Mouse (Mus musculus) adrenal gland (tissue): ENCODE data around the gene Pank3.
"Not testable (repeated sequence)": the region's sequence is repeated elsewhere in the genome, so short reads cannot be mapped to it uniquely, and the experiment has no call there.

Experiments used
- intact Hi-C: fragments of 180-260 bp; cut with DNase I; formaldehyde crosslinking; loops from one replicate; pipeline ENCODE4 v1.15.1; 2025

Gene Pank3

GRCm38 (mm10) chr11:35775606-35776005 is 6.3 kb downstream of the Pank3 start:
- intact Hi-C loops: no loop called here

DNA sequence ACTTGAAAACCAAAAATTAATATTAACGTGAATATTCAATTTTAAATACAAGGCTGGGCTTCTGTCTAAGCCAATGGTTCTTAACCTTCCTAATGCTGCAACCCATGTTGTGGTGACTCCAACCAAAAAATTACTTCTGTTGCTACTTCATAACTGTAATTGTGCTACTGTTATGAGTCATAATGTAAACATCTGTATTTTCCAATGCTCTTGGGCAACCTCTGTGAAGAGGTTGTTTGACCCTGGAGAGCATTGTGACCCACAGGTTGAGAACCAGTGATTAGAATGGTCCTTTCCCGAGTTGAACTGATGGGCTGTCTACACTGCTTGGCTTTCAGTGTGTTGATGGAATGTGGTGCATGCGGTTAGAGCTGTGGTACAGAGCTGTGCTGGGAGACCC is 7.2 kb downstream of the Pank3 start:
- intact Hi-C loops: no loop called here

DNA sequence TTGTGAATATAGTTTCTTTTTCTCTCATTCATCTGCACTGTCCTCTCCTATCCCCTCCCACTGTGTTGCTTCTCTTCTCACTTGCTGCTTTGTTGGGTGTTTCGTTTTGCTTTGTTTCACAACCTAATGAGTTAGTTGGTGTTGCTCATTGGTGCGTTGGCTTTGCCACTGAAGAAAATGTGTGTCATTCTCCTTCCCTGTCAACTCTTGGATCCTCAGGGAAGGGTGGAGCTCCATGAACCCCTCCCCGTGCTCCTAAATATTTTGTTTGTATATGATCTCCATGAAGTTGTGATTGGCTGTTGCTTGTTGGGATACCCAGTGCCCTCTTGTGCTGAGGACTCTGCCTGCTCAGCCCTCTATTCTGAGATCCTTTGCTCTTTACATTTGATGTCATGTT is 11.1 kb downstream of the Pank3 start:
- intact Hi-C loops: loop anchor here (5.0 kb wide), 1 partner anchor 47 kb away; no protein-coding TSS in a partner anchor

GRCm38 (mm10) chr11:35782444-35782843 is 13.2 kb downstream of the Pank3 start:
- intact Hi-C loops: loop anchor here (5.0 kb wide), 1 partner anchor 45 kb away; no protein-coding TSS in a partner anchor

DNA sequence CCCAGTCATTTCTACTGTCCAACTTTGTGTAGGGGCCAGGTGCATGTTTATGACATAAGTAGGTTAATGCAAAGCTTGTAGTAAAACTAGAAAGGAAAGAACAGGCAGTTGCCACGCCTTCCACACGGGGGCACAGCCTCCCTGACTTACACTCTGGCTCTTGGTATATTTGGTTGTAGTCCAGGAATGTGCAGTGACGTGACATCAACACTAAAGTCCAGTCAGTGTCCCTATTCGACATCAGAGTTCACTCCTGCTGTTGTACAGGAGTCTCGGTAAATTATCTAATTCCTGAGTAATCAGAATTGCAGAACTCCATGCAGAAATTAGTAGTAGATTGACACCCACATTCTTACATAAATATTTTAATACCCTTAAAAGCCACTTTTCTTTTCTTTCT is 13.8 kb downstream of the Pank3 start:
- intact Hi-C loops: loop anchor here (5.0 kb wide), 1 partner anchor 44 kb away; no protein-coding TSS in a partner anchor

GRCm38 (mm10) chr11:35784002-35784401 is 14.7 kb downstream of the Pank3 start:
- intact Hi-C loops: loop anchor here (5.0 kb wide), 1 partner anchor 43 kb away; no protein-coding TSS in a partner anchor

DNA sequence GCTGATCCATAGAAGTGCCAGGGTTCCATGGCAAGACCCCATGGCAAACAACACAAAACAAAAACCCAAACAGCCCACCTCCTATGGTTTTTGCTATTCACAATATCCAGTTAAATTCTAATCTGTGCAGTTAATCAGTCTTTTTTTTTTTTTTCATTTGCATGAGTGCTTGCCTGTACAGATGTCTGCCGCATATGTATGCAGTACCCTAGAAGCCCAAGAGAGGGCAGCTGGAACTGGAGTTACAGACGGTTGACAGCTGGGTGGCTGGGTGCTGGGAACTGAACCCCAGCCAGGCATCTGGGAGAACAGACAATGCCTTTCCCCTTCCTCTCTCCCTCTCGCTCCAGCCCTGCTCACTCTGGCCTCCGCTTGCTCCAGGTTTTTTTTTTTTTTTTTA is 15.3 kb downstream of the Pank3 start:
- intact Hi-C loops: loop anchor here (5.0 kb wide), 1 partner anchor 43 kb away; no protein-coding TSS in a partner anchor

DNA sequence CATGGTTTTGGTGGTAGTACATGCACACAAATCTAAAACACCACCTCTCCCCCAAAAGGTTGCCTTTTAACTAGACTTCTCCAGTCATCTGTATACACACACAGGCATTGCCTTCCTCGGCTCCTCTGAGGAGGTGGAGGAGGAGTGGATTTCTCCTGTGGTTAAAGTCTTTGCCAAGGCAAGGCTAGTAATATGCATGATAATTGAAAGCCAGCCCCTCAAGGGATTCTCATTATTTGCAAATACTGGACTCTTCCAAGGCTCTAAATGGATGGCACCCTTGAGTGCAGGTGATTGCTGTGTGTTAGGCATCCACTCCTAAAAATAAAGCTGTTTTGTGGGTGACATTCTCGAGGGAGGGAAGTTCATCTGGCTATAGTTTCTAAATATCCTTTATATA is 19.2 kb downstream of the Pank3 start:
- intact Hi-C loops: no loop called here

DNA sequence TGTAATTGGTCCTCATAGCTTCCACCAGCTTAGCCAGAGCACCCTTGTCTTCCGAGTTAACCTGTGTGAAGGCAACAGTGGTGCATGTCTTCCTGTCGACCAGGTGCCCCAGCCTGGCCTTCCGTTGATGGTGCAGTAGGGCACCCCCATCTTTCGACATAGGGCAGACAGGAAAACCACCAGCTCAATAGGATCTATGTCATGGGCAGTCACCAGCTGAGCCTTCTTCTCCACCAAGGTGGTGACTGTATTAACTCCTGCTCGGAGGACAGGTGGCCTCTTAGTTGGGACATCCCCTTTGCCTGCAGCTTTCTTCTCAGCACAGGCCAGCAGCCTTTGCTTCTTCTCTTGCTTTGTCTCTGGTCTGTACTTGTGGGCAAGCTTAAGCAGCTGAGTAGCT is 23.5 kb downstream of the Pank3 start:
- intact Hi-C loops: not testable (repeated sequence)

DNA sequence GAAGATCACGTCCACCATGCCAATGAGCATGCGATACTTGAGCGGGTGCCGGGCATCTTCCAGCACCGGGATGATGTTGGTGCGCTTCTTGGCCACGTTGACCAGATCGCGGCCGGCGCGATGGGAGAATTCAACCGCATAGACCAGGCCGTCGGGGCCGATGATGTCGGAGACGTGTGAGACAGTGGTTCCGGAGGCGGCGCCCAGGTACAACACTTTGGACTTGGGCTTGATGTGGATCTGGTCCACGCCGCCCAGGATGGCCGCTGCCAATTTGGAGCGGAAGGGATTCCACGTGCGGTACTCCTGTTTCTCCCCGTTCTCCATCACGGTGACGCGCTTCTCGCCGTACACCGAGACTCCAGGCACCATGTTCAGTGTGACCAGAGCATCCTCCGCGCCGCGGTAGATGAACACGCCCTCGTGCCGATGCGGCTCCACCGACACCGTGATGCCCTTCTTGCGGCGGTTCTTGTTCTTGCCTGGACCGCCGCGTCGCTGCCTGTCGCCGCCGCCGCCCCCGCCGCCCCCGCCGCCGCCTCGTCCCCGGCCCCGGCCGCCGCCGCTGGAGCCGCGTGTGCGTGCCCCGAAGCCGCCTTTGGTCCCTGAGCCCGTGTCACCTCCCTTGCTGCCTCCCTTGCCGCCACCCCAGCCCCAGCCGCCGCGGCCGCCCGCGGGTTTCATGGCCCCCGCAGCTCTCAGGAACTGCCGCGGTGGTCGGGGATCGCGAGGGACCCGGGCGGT is 28.6 kb downstream of the Pank3 start:
- intact Hi-C loops: no loop called here

GRCm38 (mm10) chr11:35798495-35798820 is 29.2 kb downstream of the Pank3 start:
- intact Hi-C loops: no loop called here

GRCm38 (mm10) chr11:35798874-35799273 is 29.6 kb downstream of the Pank3 start, which contains the start of gene Fbll1:
Fbll1 (minus strand) TSS chr11:35798884.
- intact Hi-C loops: no loop called here

DNA sequence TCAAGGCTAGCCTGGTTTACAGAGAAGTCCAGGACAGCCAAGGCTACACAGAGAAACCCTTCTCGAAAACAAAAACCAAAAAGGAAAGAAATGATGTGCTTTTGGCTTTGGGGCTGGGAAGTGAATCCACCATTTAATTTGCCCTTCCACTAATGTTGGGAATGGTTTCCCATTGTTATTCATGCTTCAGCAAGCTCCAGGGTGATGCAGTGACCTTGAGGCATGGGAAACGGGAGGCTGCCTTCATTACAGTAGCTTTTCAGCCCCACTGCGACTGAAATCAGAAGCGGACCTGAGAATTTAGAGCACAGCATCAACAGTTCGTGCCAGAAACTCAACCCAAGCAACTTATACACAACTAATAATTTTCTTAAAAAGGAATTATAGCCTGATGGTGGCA is 32.0 kb downstream of the Pank3 start:
- intact Hi-C loops: no loop called here

DNA sequence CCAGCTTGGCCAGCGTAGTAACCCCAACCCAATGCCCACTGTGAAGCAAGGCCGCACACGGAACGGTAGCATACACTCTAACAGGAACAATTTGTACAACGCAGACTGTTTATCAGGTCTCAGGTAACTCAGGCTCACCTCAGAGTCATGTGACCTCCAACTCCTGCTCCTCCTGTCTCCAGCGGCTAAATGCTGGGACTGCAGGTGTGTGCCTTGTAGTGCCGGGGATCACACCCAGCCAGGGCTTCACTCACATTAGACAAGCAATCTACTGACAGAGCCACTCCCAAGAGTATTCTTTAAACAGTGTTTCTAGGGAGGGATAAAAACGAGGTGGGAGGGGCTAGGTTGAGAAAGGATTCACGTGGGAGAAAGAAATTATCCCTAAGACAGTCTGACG is 42.2 kb downstream of the Pank3 start:
- intact Hi-C loops: no loop called here

DNA sequence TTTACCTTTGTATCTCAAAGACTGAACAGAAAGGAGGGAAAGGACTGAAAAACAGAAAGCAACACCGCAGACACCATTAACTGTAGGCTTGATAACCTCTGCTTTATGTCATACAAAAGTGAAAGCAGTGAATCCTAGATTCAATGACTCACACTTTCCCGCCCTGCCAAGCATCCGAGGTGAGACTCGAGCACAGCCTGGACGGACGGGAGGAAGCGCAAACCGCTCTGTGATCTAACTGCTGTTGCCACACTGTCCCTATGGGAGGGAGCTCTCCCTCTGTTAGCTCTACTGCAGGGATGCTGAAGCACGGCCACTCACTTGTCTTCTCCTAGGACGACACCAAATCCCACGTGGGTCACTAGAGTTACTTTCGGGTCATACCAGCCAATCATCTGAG is 47.0 kb downstream of the Pank3 start:
- intact Hi-C loops: no loop called here

- intact Hi-C loops: loop anchor here (5.0 kb wide), 1 partner anchor 45 kb away; no protein-coding TSS in a partner anchor
Measured at GRCm38 (mm10) chr11:35827714-35828113, 58.4 kb downstream of the Pank3 start.

DNA sequence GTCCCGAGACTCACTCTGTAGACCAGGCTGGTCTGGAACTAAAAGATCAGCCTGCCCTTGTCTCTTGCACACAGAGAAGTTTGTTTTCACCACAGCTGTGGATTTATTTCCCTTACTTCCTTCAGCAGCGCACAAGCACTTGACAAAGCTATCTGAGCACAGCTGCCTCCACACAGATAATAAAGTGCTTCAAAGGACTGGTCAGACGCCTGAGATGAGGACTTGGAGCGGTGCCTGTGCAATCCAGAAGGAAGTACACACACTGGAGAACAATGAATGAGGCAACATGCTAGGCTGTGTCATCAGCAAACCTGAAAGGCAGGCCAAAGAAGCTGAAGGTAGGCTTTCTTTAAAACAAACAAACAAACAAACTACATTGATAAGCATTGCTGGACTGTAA is 62.9 kb downstream of the Pank3 start:
- intact Hi-C loops: loop anchor here (5.0 kb wide), 1 partner anchor 170 kb away; no protein-coding TSS in a partner anchor

DNA sequence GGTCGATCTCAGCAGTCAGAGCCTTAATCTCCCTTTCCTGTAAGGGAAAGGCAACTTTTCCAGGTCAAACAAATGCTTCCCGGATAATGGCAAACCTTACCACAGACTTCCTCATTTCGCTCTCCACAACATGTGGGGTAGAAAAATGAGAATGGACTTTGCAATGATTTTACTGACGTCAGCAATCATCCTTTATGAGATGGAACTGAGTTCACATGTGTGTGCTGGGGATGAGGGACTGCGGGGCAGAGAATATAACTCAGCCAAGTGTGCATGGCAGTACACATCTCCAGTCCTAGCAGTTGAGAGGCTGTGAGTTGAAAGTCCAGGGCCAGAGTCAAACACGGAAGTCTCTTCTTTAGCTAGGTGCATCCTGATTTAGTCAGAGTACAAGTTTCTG is 64.0 kb downstream of the Pank3 start:
- intact Hi-C loops: loop anchor here (5.0 kb wide), 1 partner anchor 169 kb away; no protein-coding TSS in a partner anchor

DNA sequence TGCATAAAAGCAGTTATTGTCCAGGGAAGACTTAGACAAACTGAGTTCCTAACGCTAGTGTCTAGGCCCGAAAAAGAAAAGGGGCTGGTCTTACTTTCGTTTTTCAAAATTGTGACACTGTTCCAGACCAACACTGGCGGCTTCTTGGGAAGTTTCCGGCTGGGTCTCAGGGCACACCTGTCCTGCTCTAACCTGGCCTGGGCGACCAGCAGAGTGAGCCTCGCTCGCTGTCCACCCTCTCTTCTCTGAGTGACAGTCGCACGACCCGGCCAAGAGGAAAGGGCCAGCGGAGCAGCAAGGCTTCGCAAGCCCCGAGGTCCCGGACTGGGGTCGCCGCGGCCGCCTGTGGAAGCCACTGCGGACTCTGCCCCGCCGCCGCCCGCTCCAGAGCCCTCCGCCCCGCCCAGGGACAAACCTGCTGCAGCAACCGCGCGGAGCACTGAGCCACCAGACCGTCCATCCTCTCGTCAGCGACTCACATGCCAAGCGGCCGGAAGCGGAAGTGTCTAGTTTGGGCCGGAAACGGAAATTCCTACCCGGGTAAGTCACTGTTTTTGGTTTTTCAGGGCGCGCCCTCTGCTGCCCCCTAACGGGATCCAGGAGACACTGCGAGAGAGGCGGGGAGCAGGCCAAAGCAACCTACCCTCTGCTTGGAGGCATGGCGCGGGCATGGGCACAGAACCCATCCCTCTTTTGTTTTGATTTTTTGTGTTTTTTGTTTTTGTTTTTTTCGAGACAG is 64.9 kb downstream of the Pank3 start, which contains the start of gene Rars:
Gene Rars, minus strand, starts transcription at position 485 of the 739 bp plus-strand sequence.
- intact Hi-C loops: loop anchor here (5.0 kb wide), 1 partner anchor 168 kb away; no protein-coding TSS in a partner anchor

GRCm38 (mm10) chr11:35837156-35838126 is 68.2 kb downstream of the Pank3 start:
- intact Hi-C loops: no loop called here
